Comparison of ENCODE assay signal across 8 mouse cellular contexts in the genomic region with DNA sequence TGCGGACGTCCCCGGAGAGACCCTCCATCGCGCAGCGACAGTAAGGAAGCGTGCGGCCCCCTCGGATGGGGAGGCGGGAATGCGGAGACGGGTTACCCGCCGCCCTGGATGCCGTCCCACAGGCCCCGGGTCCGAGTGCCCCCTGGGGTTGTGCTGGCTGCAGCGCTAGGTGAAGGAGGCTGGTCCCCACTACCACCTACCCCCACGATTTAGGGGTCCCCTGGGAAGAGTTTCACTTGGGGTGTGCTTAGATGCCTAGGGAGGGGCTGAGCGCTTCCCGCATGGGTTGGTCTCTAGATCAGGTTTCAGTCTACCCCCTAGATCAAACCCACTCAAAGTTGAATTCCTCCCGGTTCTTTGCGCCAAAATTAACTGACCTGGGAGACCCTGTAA. TPM values are rescaled to one million over a fixed set of nuclear protein-coding genes. Genes with fewer than 3 reads are reported as not detected.
DNase-seq lines count a peak whose midpoint lies in the region; ATAC-seq and TF ChIP-seq lines count a peak whose summit lies in the region.

No protein-coding gene starts in this region.

- H3K4me2 ChIP-seq in lung, embryonic 15.5 days, result peak overlapping the region; percentile 95
- peak overlapping the region; percentile 96 for H3K4me2 ChIP-seq in embryonic facial prominence, embryonic 14.5 days (ENCODE audit: low read depth, low read length)
- peak overlapping the region; percentile 100 for H3K4me2 ChIP-seq in intestine, postnatal 0 days (replicated peaks; ENCODE audit: low read depth)

- no peak for TF ChIP-seq CTCF in intestine, postnatal 0 days (IDR thresholded peaks at IDR 0.05; ENCODE audit: low read depth)
- no peak for TF ChIP-seq CTCF in olfactory bulb, adult 2 months (IDR thresholded peaks at IDR 0.05; ENCODE audit: insufficient read depth, low read depth, low read length)

- peaks cover 22% of the 10 kb centered on the region for H3K4me1 ChIP-seq in lung, embryonic 15.5 days
- peaks cover 6% of the 10 kb centered on the region; the same call in 1 of the 2 replicates for H3K4me1 ChIP-seq in embryonic facial prominence, embryonic 14.5 days (ENCODE audit: control insufficient read depth, insufficient read depth, low read length)
- H3K4me1 ChIP-seq in intestine, postnatal 0 days (replicated peaks; ENCODE audit: control insufficient read depth, insufficient read depth, low read length), result no peaks in the 10 kb centered on the region
- H3K4me1 ChIP-seq in olfactory bulb, adult 2 months (ENCODE audit: control insufficient read depth, insufficient read depth, low read length), result peaks cover 6% of the 10 kb centered on the region

- no peaks in the 10 kb centered on the region for H3K27me3 ChIP-seq in lung, embryonic 15.5 days
- H3K27me3 ChIP-seq in embryonic facial prominence, embryonic 14.5 days (replicated peaks; ENCODE audit: control insufficient read depth, insufficient read depth, low read length), result no peaks in the 10 kb centered on the region
- no peaks in the 10 kb centered on the region for H3K27me3 ChIP-seq in intestine, postnatal 0 days (replicated peaks; ENCODE audit: control insufficient read depth, insufficient read depth, low read length)

- H3K9ac ChIP-seq in lung, embryonic 15.5 days, result peak overlapping the region; percentile 85
- H3K9ac ChIP-seq in embryonic facial prominence, embryonic 14.5 days (ENCODE audit: low read depth, low read length), result peak overlapping the region; percentile 84
- peak overlapping the region; percentile 52 for H3K9ac ChIP-seq in intestine, postnatal 0 days (ENCODE audit: low read depth, low read length)

- peak overlapping the region; percentile 77 for H3K4me3 ChIP-seq in lung, embryonic 15.5 days
- H3K4me3 ChIP-seq in embryonic facial prominence, embryonic 14.5 days (ENCODE audit: low read depth, low read length), result peak overlapping the region; percentile 81
- peak overlapping the region; percentile 71 for H3K4me3 ChIP-seq in intestine, postnatal 0 days (ENCODE audit: low read depth, low read length)
- H3K4me3 ChIP-seq in olfactory bulb, adult 2 months (ENCODE audit: insufficient read depth, low read depth, low read length), result peak overlapping the region; percentile 62

- 0% methylated on average over 8 of the region's 23 CpGs for WGBS in lung, embryonic 15.5 days
- 0% methylated on average over 17 of the region's 23 CpGs for WGBS in embryonic facial prominence, embryonic 14.5 days
- under 1% methylated on average over 23 of the region's 23 CpGs for WGBS in intestine, postnatal 0 days
- under 1% methylated on average over 23 of the region's 23 CpGs for WGBS in olfactory bulb, adult 2 months

- DNase-seq in lung, postnatal 14 days, result no peak
- peak; percentile 51 for DNase-seq in embryonic facial prominence, embryonic 14.5 days (ENCODE audit: low spot score)
- DNase-seq in adrenal gland, adult 8-10 months, result no peak
- DNase-seq in testis, postnatal 10 days (ENCODE audit: low spot score), result no peak

- no peak; the same call in 1 of the 2 replicates for ATAC-seq in lung, embryonic 15.5 days (ENCODE audit: borderline replicate concordance, extremely low read depth, low FRiP score, low TSS enrichment)
- ATAC-seq in embryonic facial prominence, embryonic 14.5 days (ENCODE audit: low read depth), result peak; percentile 34; the same call in 1 of the 2 replicates
- no peak for ATAC-seq in intestine, postnatal 0 days
- ATAC-seq in activated CD4-positive, CD25-positive, alpha-beta regulatory T cell, adult 4 months, result no peak

- H3K27ac ChIP-seq in lung, embryonic 15.5 days, result peak overlapping the region; percentile 86
- H3K27ac ChIP-seq in embryonic facial prominence, embryonic 14.5 days (replicated peaks; ENCODE audit: low read depth, low read length), result peak overlapping the region; percentile 63
- H3K27ac ChIP-seq in intestine, postnatal 0 days (ENCODE audit: low read depth, low read length), result no peak overlapping the region
- H3K27ac ChIP-seq in olfactory bulb, adult 2 months (ENCODE audit: insufficient read depth, low read depth, low read length), result no peak overlapping the region

- no peaks in the 10 kb centered on the region for H3K9me3 ChIP-seq in lung, embryonic 15.5 days
- H3K9me3 ChIP-seq in embryonic facial prominence, embryonic 14.5 days (ENCODE audit: control insufficient read depth, low read length), result no peaks in the 10 kb centered on the region
- H3K9me3 ChIP-seq in intestine, postnatal 0 days (ENCODE audit: control insufficient read depth), result no peaks in the 10 kb centered on the region

- peaks cover 28% of the 10 kb centered on the region for H3K36me3 ChIP-seq in lung, embryonic 15.5 days
- peaks cover 26% of the 10 kb centered on the region for H3K36me3 ChIP-seq in embryonic facial prominence, embryonic 14.5 days (ENCODE audit: control insufficient read depth, insufficient read depth, low read length)
- peaks cover 3% of the 10 kb centered on the region; the same call in 1 of the 2 replicates for H3K36me3 ChIP-seq in intestine, postnatal 0 days (ENCODE audit: control insufficient read depth, insufficient read depth)

- TF ChIP-seq POLR2A in olfactory bulb, adult 2 months (IDR thresholded peaks at IDR 0.05; ENCODE audit: insufficient read depth, low read depth, low read length), result no peak

RNA-seq across cellular contexts. Expression of gene E2f7, which starts 0.4 kb away (rescaled TPM):
- polyA plus RNA-seq in lung, embryonic 15.5 days (2015; fragmentation: Nextera tagmentation; extraction: Ambion mirVana), result 36.7 and 38.1 TPM in 2 replicates
- polyA plus RNA-seq in embryonic facial prominence, embryonic 14.5 days (2014; fragmentation: Nextera tagmentation; extraction: Ambion mirVana), result 21.5 and 23.8 TPM in 2 replicates
- 4.2 and 6.7 TPM in 2 replicates for polyA plus RNA-seq in intestine, postnatal 0 days (2015; fragmentation: Nextera tagmentation; extraction: Ambion mirVana)
- not detected in 2 replicates for polyA plus RNA-seq in olfactory bulb, adult 2 months (2012; ENCODE audit: insufficient read depth, insufficient read length, low replicate concordance, missing spikeins)
- 1 to 10 TPM; 1.5 to 3.2 TPM for polyA plus RNA-seq in activated CD4-positive, CD25-positive, alpha-beta regulatory T cell, adult 4 months (2017; shearing (Covaris generic))
- total RNA-seq in adrenal gland, adult 8-10 months (2022), result 1 to 10 TPM in 2 of 4 experiments, under 1 TPM in 2; 0.83 to 1.1 (median 0.96) TPM

Comparison
In these comparisons a context has a peak if more than half of its experiments do, and no peak if none do; other contexts are left out.
1. H3K27ac ChIP-seq: peak in lung, embryonic 15.5 days (single experiment) and embryonic facial prominence, embryonic 14.5 days (single experiment); none in intestine, postnatal 0 days (single experiment) and olfactory bulb, adult 2 months (single experiment).
2. Peak in every context shown above with its lines, with median percentiles within 50 percentile points of each other: H3K4me2 ChIP-seq, H3K4me3 ChIP-seq and H3K9ac ChIP-seq.